Mouse (Mus musculus): ENCODE results near the gene Pdss1.

The Pdss1 gene

GRCm38 (mm10) chr2:22961681-22962080 lies 66.4 kb downstream of the Pdss1 start:
- DNase-seq (ENCODE audit: low spot score), result no peak

GRCm38 (mm10) chr2:22962242-22962641 lies 66.9 kb downstream of the Pdss1 start:
- DNase-seq (ENCODE audit: low spot score), result no peak

GRCm38 (mm10) chr2:22962970-22963369 lies 67.6 kb downstream of the Pdss1 start:
- DNase-seq (ENCODE audit: low spot score), result no peak

- no peak for DNase-seq (ENCODE audit: low spot score)
Measured at GRCm38 (mm10) chr2:22977387-22977973, 82.2 kb downstream of the Pdss1 start.

- no peak for DNase-seq (ENCODE audit: low spot score)
Measured at GRCm38 (mm10) chr2:22985973-22986657, 90.8 kb downstream of the Pdss1 start.

All from embryo, embryonic 10 days (tissue).